Mouse (Mus musculus) urinary bladder, postnatal 36 days (tissue): ENCODE measurements around the gene Creg1.
A peak's percentile ranks its signal among the peaks of the same experiment; 100 is the strongest.

Source experiments
- DNase-seq, 2 experiments: peaks; one replicate each; pipeline ENCODE4 v3.0.0; 2022; ENCODE audit warnings: low spot score in 2 of 2, mixed read lengths in 1 of 2

The Creg1 gene

DNA sequence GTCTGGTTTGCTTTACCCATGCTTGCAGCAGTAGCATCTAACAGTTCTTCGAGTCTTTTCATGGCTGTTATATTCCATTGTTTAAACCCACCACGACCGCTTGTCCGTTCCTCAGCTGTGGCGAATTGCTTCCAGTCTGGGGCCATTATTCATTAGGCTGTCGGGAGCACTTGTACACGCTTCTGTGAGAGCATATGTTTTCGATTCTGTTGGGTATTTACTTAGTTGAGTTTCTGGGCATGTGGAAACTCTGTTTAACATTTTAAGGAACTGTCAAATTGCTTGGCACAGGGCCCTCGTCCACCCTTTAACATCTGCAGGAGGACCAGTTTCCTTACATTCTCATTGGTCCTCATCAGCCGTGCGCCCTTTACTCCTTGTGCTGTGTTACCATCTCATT is 22.8 kb downstream of the Creg1 start:
- DNase-seq = no peak

DNA sequence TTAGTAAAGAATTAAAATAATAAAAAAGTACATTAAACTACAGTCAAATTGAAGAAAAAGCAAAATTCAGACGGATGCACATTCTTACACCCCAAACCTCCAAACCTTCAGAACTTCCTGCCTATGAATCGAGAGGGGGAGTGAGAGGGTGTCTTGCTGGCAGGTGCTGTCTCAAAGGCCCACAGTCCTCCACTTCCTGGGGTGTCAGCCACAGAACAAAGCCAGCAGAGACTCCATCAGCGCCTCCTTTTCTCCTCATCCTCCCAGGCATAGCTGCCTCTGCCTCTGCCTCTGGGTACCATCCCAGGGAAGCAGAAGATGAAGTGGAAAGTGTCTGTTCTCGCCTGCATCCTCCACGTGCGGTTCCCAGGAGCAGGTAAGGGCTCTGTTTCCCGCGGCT is 25.0 kb downstream of the Creg1 start, which contains the start of gene Cd247:
Cd247 (plus strand) TSS at position 171 of the 400 bp plus-strand sequence.
- no peak for DNase-seq

DNA sequence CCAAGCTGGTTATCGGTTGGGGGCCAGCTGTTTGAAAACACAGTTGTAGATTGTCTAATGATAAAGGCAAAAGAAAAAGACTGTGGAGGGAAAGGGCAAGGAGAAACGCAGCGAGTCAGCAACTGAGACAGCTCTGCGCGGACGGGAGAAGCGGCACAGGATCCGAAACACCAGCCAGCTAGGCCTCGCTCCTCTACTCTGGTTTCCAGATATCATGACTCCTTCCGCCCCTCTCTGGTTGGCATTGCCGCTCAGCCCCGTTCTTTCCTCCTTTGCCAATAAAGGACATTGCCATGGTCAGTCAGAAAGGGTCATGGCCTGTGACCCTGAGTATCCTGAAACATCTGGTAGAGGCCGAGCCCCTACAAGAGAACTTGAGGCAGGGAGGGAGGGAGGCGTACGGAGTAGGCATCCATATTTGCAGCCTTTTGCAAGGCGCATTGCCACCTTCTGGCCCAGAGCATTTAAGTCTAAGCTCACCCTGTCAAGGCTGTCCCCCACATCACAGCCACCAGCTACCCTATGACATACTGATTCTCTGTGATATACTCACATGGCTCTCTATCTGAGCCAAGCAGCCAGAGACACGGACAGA is 25.6 kb downstream of the Creg1 start:
- DNase-seq = no peak

GRCm38 (mm10) chr1:165789963-165790362 is 26.4 kb downstream of the Creg1 start:
- DNase-seq = no peak

DNA sequence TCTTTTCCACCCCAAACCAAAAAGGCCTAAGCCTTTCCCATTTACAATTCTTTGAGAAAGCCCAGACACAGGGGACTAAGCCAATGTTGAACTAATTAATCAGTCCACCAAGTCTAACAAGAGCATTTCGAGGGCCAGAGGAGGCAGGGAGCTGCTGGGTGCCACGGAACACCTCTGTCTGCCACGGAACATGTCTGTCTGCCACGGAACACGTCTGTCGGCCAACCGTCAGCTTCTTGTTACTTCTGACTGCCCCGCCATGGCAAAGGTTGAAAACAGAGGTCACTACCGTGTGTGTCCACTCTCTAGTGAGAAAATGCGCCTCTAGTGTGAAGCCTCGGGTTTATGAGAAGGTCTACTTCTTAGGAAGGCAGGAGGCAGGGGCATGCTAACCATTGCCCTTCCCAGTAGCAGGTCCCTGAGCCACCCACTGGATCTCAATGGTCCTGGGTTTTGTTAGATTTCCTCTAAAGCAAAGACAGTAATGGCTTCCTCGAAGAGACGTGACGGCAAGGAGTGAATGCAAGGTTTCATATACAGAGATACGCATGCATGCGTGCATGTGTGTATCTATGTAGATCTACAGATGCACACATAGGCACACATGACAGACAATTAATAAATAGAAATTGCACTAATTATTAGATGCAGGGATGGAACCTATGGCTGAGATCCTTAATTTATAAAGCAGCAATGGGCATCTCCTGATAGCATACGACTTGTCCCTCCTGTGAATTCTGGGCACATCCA is 27.1 kb downstream of the Creg1 start:
- DNase-seq = no peak

GRCm38 (mm10) chr1:165791411-165791810 is 27.9 kb downstream of the Creg1 start:
- no peak for DNase-seq

DNA sequence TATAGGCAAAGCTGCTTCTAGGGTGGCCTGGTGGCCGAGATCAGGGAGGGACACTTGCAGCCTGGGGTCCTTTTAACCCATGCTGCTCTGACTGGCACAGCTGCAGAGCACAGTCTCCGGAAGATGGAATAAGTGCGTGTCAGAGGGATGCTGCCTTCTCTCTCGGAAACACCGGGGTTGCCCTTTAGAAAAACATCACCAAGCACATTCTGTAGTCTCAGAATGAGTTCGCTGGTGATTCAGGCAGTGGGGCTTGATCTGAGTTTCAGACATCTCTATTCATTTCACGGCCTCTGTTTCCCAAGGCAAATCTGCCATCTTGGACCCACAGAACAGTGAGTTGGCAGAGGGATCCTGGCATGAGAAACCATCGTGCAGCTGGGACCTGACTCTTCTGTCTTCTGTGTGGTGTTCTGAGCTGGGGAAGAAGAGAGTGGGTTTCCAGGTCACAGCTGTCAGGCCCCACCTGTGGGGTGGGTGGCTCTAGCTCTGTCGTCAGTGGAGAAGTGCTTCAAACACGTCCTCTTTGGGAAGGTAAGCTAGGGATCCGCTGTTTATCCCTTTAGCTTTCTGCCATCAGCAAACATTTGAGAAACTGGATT is 38.3 kb downstream of the Creg1 start:
- no peak for DNase-seq

- DNase-seq = no peak
These were observed 39.6 kb downstream of the Creg1 start for GRCm38 (mm10) chr1:165803107-165803506.

DNA sequence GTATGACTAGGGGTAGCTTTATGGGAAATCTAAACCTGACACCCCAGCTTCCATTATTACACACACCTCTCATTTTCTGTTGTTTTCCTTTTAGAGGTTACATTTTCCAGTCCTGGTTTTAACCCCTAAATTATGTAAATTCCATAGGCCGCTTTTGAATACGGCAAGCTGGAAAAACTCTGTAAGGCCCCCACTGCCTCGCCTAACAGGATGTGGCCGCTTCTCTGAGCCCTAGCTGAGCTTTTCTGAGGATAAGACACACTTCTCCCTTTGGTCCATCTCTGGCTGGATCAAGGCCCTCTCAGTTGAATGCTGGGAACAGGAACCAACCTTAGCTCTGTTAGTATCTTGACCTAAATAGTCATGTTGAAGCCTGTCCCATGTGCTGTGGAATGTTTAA is 40.6 kb downstream of the Creg1 start:
- no peak for DNase-seq

- no peak for DNase-seq
These were observed 47.1 kb downstream of the Creg1 start for GRCm38 (mm10) chr1:165810633-165811032.

DNA sequence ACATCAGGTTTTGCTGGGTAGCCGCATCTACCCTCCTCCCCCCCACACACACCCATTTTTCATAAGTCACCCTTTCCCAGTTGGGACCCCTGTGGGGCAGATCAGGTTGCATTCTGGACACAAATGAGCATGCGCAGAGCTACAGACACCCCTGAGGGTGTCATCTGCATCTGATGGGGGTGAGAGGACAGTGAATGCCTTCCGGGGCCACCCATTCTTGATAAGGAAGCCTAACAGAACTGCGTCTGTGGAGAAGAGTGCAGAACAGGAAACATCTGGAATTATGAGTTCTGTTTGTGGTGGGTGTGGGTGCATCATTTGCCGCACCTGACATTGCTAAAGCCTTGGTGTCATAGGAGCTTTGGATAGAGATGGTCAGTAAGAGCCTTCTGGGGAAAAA is 47.6 kb downstream of the Creg1 start:
- DNase-seq = no peak

DNA sequence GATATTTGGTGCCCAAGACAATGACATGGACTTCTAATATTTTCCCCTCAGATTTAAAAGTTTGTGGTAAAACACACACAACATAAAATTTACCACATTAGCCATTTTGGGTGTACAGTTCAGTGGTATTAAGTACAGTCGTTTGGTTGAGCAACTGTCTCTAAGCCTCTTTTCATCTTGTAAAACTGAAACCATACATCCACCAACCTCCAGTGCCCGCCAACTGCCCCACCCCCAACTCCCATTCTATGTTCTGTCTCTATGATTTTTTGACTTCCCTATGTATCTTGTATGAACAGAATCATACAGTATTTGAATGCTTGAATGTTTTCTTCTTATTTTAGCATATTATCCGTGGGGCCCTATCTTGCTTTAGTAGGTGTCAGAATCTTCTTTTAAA is 49.2 kb downstream of the Creg1 start:
- no peak for DNase-seq

DNA sequence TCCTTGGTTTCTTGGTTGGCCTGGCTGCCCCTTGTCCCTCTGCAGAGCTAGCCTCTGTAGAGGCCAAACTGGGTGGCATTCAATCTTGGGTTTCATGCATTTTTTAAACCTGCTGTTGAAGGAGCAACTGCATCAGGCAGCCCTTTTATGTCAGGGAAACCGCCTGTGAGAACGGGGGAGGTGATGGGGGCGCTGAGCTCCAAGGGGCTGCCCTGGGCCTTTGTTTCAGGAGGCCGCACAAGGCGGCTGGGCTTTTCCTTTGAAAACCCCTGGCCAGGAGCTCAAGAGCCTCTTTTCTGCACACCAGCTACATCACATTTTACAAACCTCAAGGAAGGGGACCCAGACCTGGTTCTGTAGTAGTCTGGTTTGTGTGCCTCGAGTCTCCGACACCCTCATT is 50.6 kb downstream of the Creg1 start:
- DNase-seq = no peak

- no peak for DNase-seq
These were observed 51.2 kb downstream of the Creg1 start for GRCm38 (mm10) chr1:165814521-165815278.

GRCm38 (mm10) chr1:165816391-165816790 is 52.8 kb downstream of the Creg1 start:
- DNase-seq = no peak

DNA sequence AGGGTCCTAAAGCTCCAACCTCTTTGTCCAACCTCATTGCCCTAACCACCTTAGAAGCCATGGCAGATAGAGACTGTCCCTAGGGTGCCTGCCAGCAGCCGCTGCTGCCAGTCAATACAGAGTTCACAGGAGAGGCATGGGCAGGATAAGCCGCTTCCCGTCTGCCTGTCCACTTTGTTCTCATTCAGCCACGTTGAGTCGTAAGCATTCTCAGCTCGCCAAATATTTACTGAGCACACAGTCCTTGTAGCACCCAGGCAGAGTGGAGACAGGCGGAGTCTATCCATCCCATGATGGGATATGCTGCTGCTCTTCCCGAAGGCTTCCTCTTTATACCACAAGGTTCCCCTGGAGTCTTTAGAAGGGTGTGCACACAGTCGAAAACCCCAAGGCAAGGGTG is 53.7 kb downstream of the Creg1 start:
- DNase-seq = peak in 1 of 2 experiments; percentile 20

- no peak for DNase-seq
These were observed 54.8 kb downstream of the Creg1 start for GRCm38 (mm10) chr1:165818145-165818860.

GRCm38 (mm10) chr1:165819147-165819546 is 55.6 kb downstream of the Creg1 start:
- no peak for DNase-seq

DNA sequence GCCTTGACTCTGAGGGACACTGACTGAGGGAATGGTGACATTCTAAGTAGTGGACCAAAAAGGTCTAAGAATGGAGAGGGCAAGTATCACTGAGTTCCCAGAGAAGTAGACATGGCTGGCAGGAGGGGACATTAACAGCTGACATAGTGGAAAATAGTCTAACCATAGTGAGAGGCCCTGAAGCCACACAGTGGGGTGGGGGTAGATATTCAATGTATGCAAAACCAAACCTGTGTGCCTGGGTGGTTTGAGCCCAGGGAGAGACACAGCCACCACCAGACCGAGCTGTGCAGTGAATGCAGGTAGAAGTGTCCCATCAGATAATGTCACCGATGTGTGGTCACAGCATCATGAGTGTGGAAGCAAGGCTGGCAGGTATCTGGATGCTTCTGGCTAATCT is 58.5 kb downstream of the Creg1 start:
- DNase-seq = no peak
